Mouse (Mus musculus) B cell, adult 67 days (primary cell): Measurements from ENCODE around the gene Zfp646. TPM values are rescaled to one million over a fixed set of nuclear protein-coding genes. Genes with fewer than 3 reads are reported as not detected.

Source experiments
- total RNA-seq, 2 experiments: library from RNA; stranded (reverse); gene quantifications; 4 replicates each; pipeline ENCODE4 v1.2.4; 2023

Zfp646 gene
- total RNA-seq, result 100 to 1,000 TPM; 104 to 108 TPM

GRCm38 (mm10) chr7:127876041-127876466 lies at the start of gene Zfp646:
Zfp646 (plus strand) TSS chr7:127876221.

GRCm38 (mm10) chr7:127876467-127877348 lies 687 bp downstream of the Zfp646 start, which contains the start of gene Zfp668:
Zfp668 (minus strand) TSS chr7:127876828.

DNA sequence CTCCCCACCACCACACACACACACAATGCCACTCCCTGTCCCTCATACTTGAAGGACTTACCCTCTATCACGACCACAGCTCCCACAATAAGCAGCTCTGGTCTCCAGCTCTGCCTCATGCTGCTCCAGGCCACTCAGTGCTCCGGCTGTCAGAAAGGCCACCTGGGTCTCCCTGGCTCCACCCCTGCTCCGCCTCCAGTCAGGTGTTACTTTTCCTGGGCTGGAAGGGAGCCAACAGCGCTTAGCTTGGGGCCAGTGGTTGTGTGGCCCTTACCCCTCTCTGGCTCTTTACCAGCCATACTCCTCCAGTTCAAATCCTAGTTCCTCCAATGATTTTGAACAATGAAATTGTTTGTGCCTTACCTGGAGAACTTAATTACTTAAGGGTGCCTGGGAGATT lies 14.8 kb downstream of the Zfp646 start, which contains the start of gene Prss53:
Gene Prss53 (minus strand): TSS at position 173 of the 400 bp plus-strand sequence.

DNA sequence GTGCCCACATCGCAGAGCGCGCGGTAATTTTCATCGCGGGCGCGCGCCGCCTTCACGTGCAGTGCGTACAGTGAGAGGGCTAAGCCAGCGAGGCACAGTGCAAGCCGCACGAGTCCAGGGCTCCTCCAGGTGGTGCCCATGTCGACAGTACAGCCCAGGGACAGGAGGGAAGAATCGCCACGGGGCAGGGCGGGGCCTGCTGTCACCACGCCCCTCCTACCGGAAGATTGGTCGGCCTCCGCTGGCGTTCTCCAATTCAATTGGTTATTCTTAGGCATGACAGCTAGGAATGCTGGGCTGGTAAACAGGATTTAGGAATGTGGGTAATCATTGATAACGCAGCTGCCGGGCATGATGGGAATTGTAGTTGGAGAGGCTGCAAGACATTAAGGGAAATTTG lies 19.4 kb downstream of the Zfp646 start, which contains the start of the genes Gm21974 and Vkorc1:
Gene Gm21974 (minus strand): TSS at position 13 of the 400 bp plus-strand sequence.
Gene Vkorc1 (minus strand): TSS at position 176 of the 400 bp plus-strand sequence.

GRCm38 (mm10) chr7:127903971-127904796 lies 28.2 kb downstream of the Zfp646 start, which contains the start of gene Bckdk:
Bckdk (plus strand) TSS chr7:127904082.

DNA sequence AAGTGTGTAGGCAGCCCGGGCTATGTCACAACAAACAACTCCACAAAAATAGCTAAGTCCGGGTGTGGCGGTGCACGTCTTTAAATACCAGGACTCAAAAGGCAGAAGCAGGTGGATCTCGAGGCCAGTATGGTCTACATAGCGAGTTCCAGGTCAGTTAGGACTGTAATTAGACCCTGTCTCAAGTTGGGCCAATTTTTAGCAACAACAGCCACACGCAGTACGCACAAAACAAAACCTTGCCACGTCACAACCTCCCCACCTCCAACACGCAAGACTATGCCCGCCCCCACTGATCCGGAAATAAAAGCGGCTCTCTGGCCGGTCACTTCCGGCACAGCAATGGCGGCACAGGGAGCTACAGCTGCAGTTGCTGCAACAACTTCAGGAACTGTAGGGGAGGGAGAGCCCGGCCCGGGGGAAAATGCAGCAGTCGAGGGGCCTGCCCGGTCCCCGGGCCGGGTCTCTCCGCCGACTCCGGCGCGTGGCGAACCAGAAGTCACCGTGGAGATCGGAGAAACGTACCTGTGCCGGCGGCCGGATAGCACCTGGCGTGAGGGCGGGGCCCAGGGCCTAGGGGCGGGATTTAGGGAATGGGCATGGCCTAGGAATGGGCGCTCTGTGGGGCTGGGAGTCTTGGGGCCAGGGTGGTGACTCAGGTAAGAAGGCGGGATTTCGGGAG lies 36.3 kb downstream of the Zfp646 start, which contains the start of gene Kat8:
Gene Kat8 (plus strand): TSS at position 327 of the 682 bp plus-strand sequence.

DNA sequence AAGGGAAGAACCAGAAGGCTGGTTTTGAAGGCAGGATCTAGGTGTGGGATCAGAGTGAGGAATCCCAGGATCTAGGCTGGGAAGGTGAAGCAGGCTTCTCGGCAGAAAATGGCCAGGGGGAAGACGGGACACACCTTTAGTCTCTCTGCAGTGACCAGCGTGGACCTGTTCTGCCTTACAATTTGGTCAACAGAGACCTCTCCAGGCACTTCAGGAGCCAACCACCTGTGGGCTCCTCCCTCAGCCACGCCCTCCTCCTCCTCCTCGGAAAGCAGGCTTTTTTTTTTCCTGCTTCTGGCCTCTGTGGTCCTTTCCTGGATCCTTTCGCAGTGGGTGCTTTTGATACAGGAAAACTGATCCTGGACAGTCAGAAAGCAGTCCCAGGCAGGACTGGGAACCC lies 53.9 kb downstream of the Zfp646 start, which contains the start of gene Prss8:
Gene Prss8 (minus strand): TSS at position 182 of the 400 bp plus-strand sequence.

Other genes starting within 250 kb of the Zfp646 start
- gene Bcl7c, start 167.3 kb upstream of the Zfp646 start, total RNA-seq, result 10 to 100 TPM; 57.9 to 70.7 TPM
- not detected for gene Ctf1, start 163.5 kb upstream of the Zfp646 start, total RNA-seq
- not detected for gene Ctf2, start 144.1 kb upstream of the Zfp646 start, total RNA-seq
- 10 to 100 TPM; 14.3 to 15.7 TPM for gene Fbxl19, start 131.7 kb upstream of the Zfp646 start, total RNA-seq
- 10 to 100 TPM; 38.3 to 40.4 TPM for gene Orai3, start 106.4 kb upstream of the Zfp646 start, total RNA-seq
- 10 to 100 TPM; 71.9 to 94.6 TPM for gene Setd1a, start 99.6 kb upstream of the Zfp646 start, total RNA-seq
- gene Gm49388, start 90.6 kb upstream of the Zfp646 start, total RNA-seq, result under 1 TPM in 1 of 2 experiments, not detected in 1; 0.53 TPM
- gene Hsd3b7, start 75.6 kb upstream of the Zfp646 start, total RNA-seq, result 1 to 10 TPM; 4.1 to 6.1 TPM
- 100 to 1,000 TPM; 143 to 167 TPM for gene Stx4a, start 51.9 kb upstream of the Zfp646 start, total RNA-seq
- gene Stx1b, start 51.7 kb upstream of the Zfp646 start, total RNA-seq, result not detected
- gene Zfp668, start 607 bp downstream of the Zfp646 start, total RNA-seq, result 10 to 100 TPM; 15.3 to 20.7 TPM
- under 1 TPM in 1 of 2 experiments, not detected in 1; 0.49 TPM for gene Prss53, start 14.7 kb downstream of the Zfp646 start, total RNA-seq
- gene Gm21974, start 19.2 kb downstream of the Zfp646 start, total RNA-seq, result under 1 TPM in 1 of 2 experiments, not detected in 1; 0.83 TPM
- gene Vkorc1, start 19.4 kb downstream of the Zfp646 start, total RNA-seq, result 10 to 100 TPM; 13.7 to 19.4 TPM
- gene Bckdk, start 27.9 kb downstream of the Zfp646 start, total RNA-seq, result 10 to 100 TPM; 29.3 to 35.7 TPM
- 10 to 100 TPM; 51.0 to 58.3 TPM for gene Kat8, start 36.3 kb downstream of the Zfp646 start, total RNA-seq
- not detected for gene Prss8, start 53.9 kb downstream of the Zfp646 start, total RNA-seq
- gene Prss36, start 70.5 kb downstream of the Zfp646 start, total RNA-seq, result 1 to 10 TPM; 1.7 to 3.1 TPM
- gene Fus, start 91.2 kb downstream of the Zfp646 start, total RNA-seq, result 100 to 1,000 TPM; 721 to 839 TPM
- gene Pycard, start 117.6 kb downstream of the Zfp646 start, total RNA-seq, result 10 to 100 TPM; 21.7 to 25.7 TPM
- 1 to 10 TPM; 1.0 to 1.3 TPM for gene Trim72, start 127.7 kb downstream of the Zfp646 start, total RNA-seq
- 1 to 10 TPM; 1.7 to 1.8 TPM for gene Itgam, start 186.4 kb downstream of the Zfp646 start, total RNA-seq
- not detected for gene Gm49368, start 186.5 kb downstream of the Zfp646 start, total RNA-seq